Mouse (Mus musculus) frontal cortex, postnatal 25 days (tissue): ENCODE data around the gene Arhgap44.

Experiments used
- DNase-seq, 2 experiments: peaks; one replicate each; pipeline ENCODE4 v3.0.0; 2022; ENCODE audit warnings: low spot score in 2 of 2

Arhgap44 gene

GRCm38 (mm10) chr11:65006047-65006446 is 156.7 kb downstream of the Arhgap44 start:
- DNase-seq: no peak

GRCm38 (mm10) chr11:65004836-65005235 is 157.9 kb downstream of the Arhgap44 start:
- DNase-seq: no peak

- no peak for DNase-seq
Observed at GRCm38 (mm10) chr11:65003611-65004010, 159.2 kb downstream of the Arhgap44 start.

- DNase-seq: no peak
Observed at GRCm38 (mm10) chr11:65001729-65002128, 161.0 kb downstream of the Arhgap44 start.

GRCm38 (mm10) chr11:64999685-65000084 is 163.1 kb downstream of the Arhgap44 start:
- no peak for DNase-seq

- DNase-seq: no peak
Observed at GRCm38 (mm10) chr11:64998439-64998838, 164.3 kb downstream of the Arhgap44 start.

- no peak for DNase-seq
Observed at GRCm38 (mm10) chr11:64988556-64988955, 174.2 kb downstream of the Arhgap44 start.

- no peak for DNase-seq
Observed at GRCm38 (mm10) chr11:64979489-64979845, 183.3 kb downstream of the Arhgap44 start.

GRCm38 (mm10) chr11:64978720-64979488 is 183.9 kb downstream of the Arhgap44 start, which contains the start of gene Elac2:
Elac2 (plus strand) TSS chr11:64979038.
- DNase-seq: peak; percentile 95 to 96

GRCm38 (mm10) chr11:64972418-64972817 is 190.3 kb downstream of the Arhgap44 start:
- DNase-seq: no peak

- DNase-seq: no peak
Observed at GRCm38 (mm10) chr11:64971471-64971988, 191.2 kb downstream of the Arhgap44 start.

GRCm38 (mm10) chr11:64968939-64969342 is 193.8 kb downstream of the Arhgap44 start:
- no peak for DNase-seq

- DNase-seq: peak; percentile 45 to 65
Observed at GRCm38 (mm10) chr11:64968507-64968906, 194.3 kb downstream of the Arhgap44 start.

GRCm38 (mm10) chr11:64962629-64963028 is 200.1 kb downstream of the Arhgap44 start:
- no peak for DNase-seq

GRCm38 (mm10) chr11:64956962-64957729 is 205.6 kb downstream of the Arhgap44 start:
- no peak for DNase-seq
